Mouse (Mus musculus) ES-CJ7 (cell line): ENCODE data around the gene Ugt1a9.

ENCODE experiments used
- DNase-seq: peaks from one replicate; pipeline ENCODE4 v3.0.0; 2011; ENCODE audit warnings: low read depth, low spot score

The Ugt1a9 gene

GRCm38 (mm10) chr1:88179657-88180056 is 109.1 kb downstream of the Ugt1a9 start:
- DNase-seq = no peak

- DNase-seq = no peak
These were observed 115.8 kb downstream of the Ugt1a9 start for GRCm38 (mm10) chr1:88186325-88186935.

GRCm38 (mm10) chr1:88192136-88192535 is 121.5 kb downstream of the Ugt1a9 start:
- DNase-seq = no peak

GRCm38 (mm10) chr1:88195687-88196086 is 125.1 kb downstream of the Ugt1a9 start:
- DNase-seq = no peak

- DNase-seq = no peak
These were observed 126.8 kb downstream of the Ugt1a9 start for GRCm38 (mm10) chr1:88197443-88197842.

- no peak for DNase-seq
These were observed 129.4 kb downstream of the Ugt1a9 start for GRCm38 (mm10) chr1:88199996-88200395.

- DNase-seq = no peak
These were observed 129.9 kb downstream of the Ugt1a9 start, which contains the start of gene Ugt1a2 for GRCm38 (mm10) chr1:88200456-88200855. Gene Ugt1a2 (plus strand): TSS chr1:88200601.

- peak; percentile 82 for DNase-seq
These were observed 134.8 kb downstream of the Ugt1a9 start, which contains the start of gene Dnajb3 for GRCm38 (mm10) chr1:88205294-88205922. Gene Dnajb3 (minus strand): TSS chr1:88205782.

- DNase-seq = no peak
These were observed 136.4 kb downstream of the Ugt1a9 start for GRCm38 (mm10) chr1:88206843-88207479.

- no peak for DNase-seq
These were observed 141.2 kb downstream of the Ugt1a9 start, which contains the start of gene Ugt1a1 for GRCm38 (mm10) chr1:88211812-88212211. Gene Ugt1a1 (plus strand): TSS chr1:88211959.

- DNase-seq = no peak
These were observed 141.9 kb downstream of the Ugt1a9 start for GRCm38 (mm10) chr1:88212341-88213045.

GRCm38 (mm10) chr1:88213061-88213460 is 142.5 kb downstream of the Ugt1a9 start:
- DNase-seq = no peak

- no peak for DNase-seq
These were observed 143.3 kb downstream of the Ugt1a9 start for GRCm38 (mm10) chr1:88213766-88214461.

GRCm38 (mm10) chr1:88214462-88214952 is 143.9 kb downstream of the Ugt1a9 start:
- DNase-seq = no peak

- peak; percentile 14 for DNase-seq
These were observed 145.1 kb downstream of the Ugt1a9 start for GRCm38 (mm10) chr1:88215466-88216380.

- no peak for DNase-seq
These were observed 146.0 kb downstream of the Ugt1a9 start for GRCm38 (mm10) chr1:88216551-88216950.

GRCm38 (mm10) chr1:88217144-88217543 is 146.5 kb downstream of the Ugt1a9 start:
- peak; percentile 32 for DNase-seq

- no peak for DNase-seq
These were observed 147.0 kb downstream of the Ugt1a9 start for GRCm38 (mm10) chr1:88217576-88217975.

- peak; percentile 32 for DNase-seq
These were observed 147.5 kb downstream of the Ugt1a9 start for GRCm38 (mm10) chr1:88218051-88218450.

GRCm38 (mm10) chr1:88218591-88218990 is 148.0 kb downstream of the Ugt1a9 start:
- DNase-seq = no peak
